In the genomic region with DNA sequence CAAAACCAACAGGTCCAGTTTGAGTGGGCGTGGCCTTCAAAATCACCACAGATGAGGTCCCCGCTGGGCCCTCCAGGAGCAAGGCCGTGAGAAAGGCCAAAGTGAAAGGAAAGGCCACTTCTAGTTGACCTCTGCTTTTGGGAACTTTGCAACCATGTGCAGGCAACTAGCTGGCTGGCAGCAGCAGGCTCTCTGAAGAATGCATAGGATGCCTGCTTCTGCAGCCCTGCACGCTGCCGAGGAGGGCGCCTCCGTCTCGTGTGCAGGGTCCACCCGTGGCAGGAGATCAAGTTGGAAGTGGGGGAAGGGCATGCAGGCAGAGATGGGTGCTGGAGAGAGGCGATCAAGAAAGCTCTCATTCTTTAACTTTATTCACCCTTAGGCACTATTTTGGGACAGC, we compare ENCODE assay signal across 9 mouse cellular contexts. TPM values are rescaled to one million over a fixed set of nuclear protein-coding genes. Genes with fewer than 3 reads are reported as not detected.
DNase-seq lines count a peak whose midpoint lies in the region; ATAC-seq and TF ChIP-seq lines count a peak whose summit lies in the region.
"Had no signal": no experiment of that assay in that cellular context is flagged by ENCODE, and none has a peak within 500 bp of the region (broad histone marks: within the 10 kb centered on the region; RNA-seq: fewer than 3 reads in every experiment).

No protein-coding gene starts in this region.

- peaks cover 42% of the 10 kb centered on the region for H3K27me3 ChIP-seq in lung, embryonic 14.5 days (ENCODE audit: insufficient read depth, low read length)
- peaks cover 37% of the 10 kb centered on the region for H3K27me3 ChIP-seq in forebrain, embryonic 15.5 days
- H3K27me3 ChIP-seq in limb, embryonic 13.5 days = peaks cover 67% of the 10 kb centered on the region
- peaks cover 30% of the 10 kb centered on the region for H3K27me3 ChIP-seq in stomach, embryonic 16.5 days (ENCODE audit: control insufficient read depth, insufficient read depth, low read length)
- peaks cover 47% of the 10 kb centered on the region for H3K27me3 ChIP-seq in liver, embryonic 11.5 days (replicated peaks; ENCODE audit: control insufficient read depth, insufficient read depth, low read length)

- no peaks in the 10 kb centered on the region for H3K36me3 ChIP-seq in lung, embryonic 14.5 days (ENCODE audit: insufficient read depth)
- no peaks in the 10 kb centered on the region for H3K36me3 ChIP-seq in forebrain, embryonic 15.5 days
- no peaks in the 10 kb centered on the region for H3K36me3 ChIP-seq in limb, embryonic 13.5 days
- H3K36me3 ChIP-seq in stomach, embryonic 16.5 days (ENCODE audit: control insufficient read depth, insufficient read depth, low read length) = no peaks in the 10 kb centered on the region
- H3K36me3 ChIP-seq in liver, embryonic 11.5 days (ENCODE audit: control insufficient read depth, insufficient read depth, low read length) = no peaks in the 10 kb centered on the region

- H3K9me3 ChIP-seq in lung, embryonic 14.5 days (ENCODE audit: low read depth, low read length) = no peaks in the 10 kb centered on the region
- H3K9me3 ChIP-seq in forebrain, embryonic 15.5 days = no peaks in the 10 kb centered on the region
- H3K9me3 ChIP-seq in limb, embryonic 13.5 days = no peaks in the 10 kb centered on the region
- no peaks in the 10 kb centered on the region for H3K9me3 ChIP-seq in stomach, embryonic 16.5 days (replicated peaks; ENCODE audit: control insufficient read depth, low read length)
- H3K9me3 ChIP-seq in liver, embryonic 11.5 days (ENCODE audit: control insufficient read depth, low read length) = no peaks in the 10 kb centered on the region

- WGBS in lung, embryonic 14.5 days = 26% methylated on average over 10 of the region's 10 CpGs
- WGBS in forebrain, embryonic 15.5 days = 12% methylated on average over 10 of the region's 10 CpGs
- 20% methylated on average over 10 of the region's 10 CpGs for WGBS in limb, embryonic 13.5 days
- 34% methylated on average over 10 of the region's 10 CpGs for WGBS in stomach, embryonic 16.5 days
- 31% methylated on average over 10 of the region's 10 CpGs for WGBS in liver, embryonic 11.5 days

- no peak overlapping the region for H3K4me2 ChIP-seq in lung, embryonic 14.5 days
- H3K4me2 ChIP-seq in forebrain, embryonic 15.5 days (replicated peaks) = peak overlapping the region; percentile 87
- peak overlapping the region; percentile 93; the same call in 1 of the 2 replicates for H3K4me2 ChIP-seq in limb, embryonic 13.5 days (replicated peaks)
- 0 out of 2 replicates have a peak overlapping the region, but pooled peaks have one; percentile 76 for H3K4me2 ChIP-seq in stomach, embryonic 16.5 days (ENCODE audit: low read depth, low read length)
- no peak overlapping the region for H3K4me2 ChIP-seq in liver, embryonic 11.5 days

- H3K4me1 ChIP-seq in lung, embryonic 14.5 days (ENCODE audit: insufficient read depth) = no peaks in the 10 kb centered on the region
- peaks cover 25% of the 10 kb centered on the region for H3K4me1 ChIP-seq in forebrain, embryonic 15.5 days
- peaks cover 27% of the 10 kb centered on the region for H3K4me1 ChIP-seq in limb, embryonic 13.5 days
- peaks cover 13% of the 10 kb centered on the region for H3K4me1 ChIP-seq in stomach, embryonic 16.5 days (ENCODE audit: control insufficient read depth, insufficient read depth, low read length)
- H3K4me1 ChIP-seq in liver, embryonic 11.5 days (replicated peaks; ENCODE audit: control insufficient read depth, insufficient read depth, low read length) = peaks cover 10% of the 10 kb centered on the region

- TF ChIP-seq CTCF in lung, embryonic 14.5 days (IDR thresholded peaks at IDR 0.05; ENCODE audit: low read depth) = 0 out of 2 replicates have a peak, but pooled peaks have one; percentile 4

- DNase-seq in lung, embryonic 14.5 days = no peak
- no peak for DNase-seq in lung, postnatal 4 days
- DNase-seq in liver, embryonic 11.5 days (ENCODE audit: low spot score) = no peak
- DNase-seq in adrenal gland, postnatal 36 days = no peak
- DNase-seq: cerebellum, adult 11-12 months had no signal

- ATAC-seq in lung, embryonic 14.5 days (ENCODE audit: insufficient read depth) = no peak
- no peak for ATAC-seq in forebrain, embryonic 15.5 days (replicated peaks)
- no peak for ATAC-seq in limb, embryonic 13.5 days (ENCODE audit: low FRiP score, low read depth)
- ATAC-seq in stomach, embryonic 16.5 days (ENCODE audit: insufficient read depth, low FRiP score) = no peak
- no peak for ATAC-seq in liver, embryonic 11.5 days (replicated peaks; ENCODE audit: low FRiP score)

- no peak overlapping the region for H3K27ac ChIP-seq in lung, embryonic 14.5 days (ENCODE audit: low read depth)
- no peak overlapping the region for H3K27ac ChIP-seq in forebrain, embryonic 15.5 days (replicated peaks)
- H3K27ac ChIP-seq in limb, embryonic 13.5 days = no peak overlapping the region
- no peak overlapping the region for H3K27ac ChIP-seq in stomach, embryonic 16.5 days (ENCODE audit: low read length)
- no peak overlapping the region for H3K27ac ChIP-seq in liver, embryonic 11.5 days (ENCODE audit: low read depth, low read length)

- H3K4me3 ChIP-seq in lung, embryonic 14.5 days (ENCODE audit: low read depth, low read length) = no peak overlapping the region
- peak overlapping the region; percentile 51; the same call in 1 of the 2 replicates for H3K4me3 ChIP-seq in forebrain, embryonic 15.5 days
- no peak overlapping the region for H3K4me3 ChIP-seq in limb, embryonic 13.5 days
- H3K4me3 ChIP-seq in stomach, embryonic 16.5 days (replicated peaks; ENCODE audit: low read length) = 0 out of 2 replicates have a peak overlapping the region, but pooled peaks have one; percentile 51
- no peak overlapping the region for H3K4me3 ChIP-seq in liver, embryonic 11.5 days (ENCODE audit: low read depth, low read length)

- H3K9ac ChIP-seq in lung, embryonic 14.5 days = no peak overlapping the region
- no peak overlapping the region for H3K9ac ChIP-seq in forebrain, embryonic 15.5 days (replicated peaks)
- no peak overlapping the region for H3K9ac ChIP-seq in limb, embryonic 13.5 days
- H3K9ac ChIP-seq in stomach, embryonic 16.5 days (ENCODE audit: low read length) = no peak overlapping the region
- no peak overlapping the region for H3K9ac ChIP-seq in liver, embryonic 11.5 days (ENCODE audit: low read depth, low read length)

RNA-seq across cellular contexts. Expression of gene Stum, which starts 1.3 kb away (rescaled TPM):
- polyA plus RNA-seq in lung, embryonic 14.5 days (2014; fragmentation: Nextera tagmentation; extraction: Ambion mirVana) = not detected in 2 replicates
- polyA plus RNA-seq in forebrain, embryonic 15.5 days (2015; fragmentation: Nextera tagmentation; extraction: Ambion mirVana) = 4.1 and 4.2 TPM in 2 replicates
- polyA plus RNA-seq in limb, embryonic 13.5 days (2015; fragmentation: Nextera tagmentation; extraction: Ambion mirVana) = 2.8 and 4.6 TPM in 2 replicates
- 1.1 and 1.5 TPM in 2 replicates for polyA plus RNA-seq in stomach, embryonic 16.5 days (2015; fragmentation: Nextera tagmentation; extraction: Ambion mirVana)
- 0.14 and 0.21 TPM in 2 replicates for polyA plus RNA-seq in liver, embryonic 11.5 days (2014; fragmentation: Nextera tagmentation; extraction: Ambion mirVana)
- total RNA-seq in adrenal gland, postnatal 36 days (2021) = under 1 TPM; 0.50 to 0.53 TPM
- total RNA-seq: megakaryocyte progenitor cell, adult 5-6 weeks had no signal

Comparison
In these comparisons a context has a peak if more than half of its experiments do, and no peak if none do; other contexts are left out.
1. H3K4me2 ChIP-seq: peak in forebrain, embryonic 15.5 days (single experiment), limb, embryonic 13.5 days (single experiment) and stomach, embryonic 16.5 days (single experiment); none in lung, embryonic 14.5 days (single experiment) and liver, embryonic 11.5 days (single experiment).
2. H3K4me3 ChIP-seq: peak in forebrain, embryonic 15.5 days (single experiment) and stomach, embryonic 16.5 days (single experiment); none in lung, embryonic 14.5 days (single experiment), limb, embryonic 13.5 days (single experiment) and liver, embryonic 11.5 days (single experiment).